Mouse (Mus musculus): ENCODE results near the gene Crocc.

The Crocc gene

GRCm38 (mm10) chr4:141060426-141061301, at the start of gene Crocc:
TSS of gene Crocc (minus strand) at chr4:141060550.
- peak; percentile 98 for DNase-seq

- no peak for DNase-seq
Measured at GRCm38 (mm10) chr4:141108196-141108732, 47.9 kb upstream of the Crocc start.

GRCm38 (mm10) chr4:141106526-141107183, 46.3 kb upstream of the Crocc start:
- DNase-seq: no peak

GRCm38 (mm10) chr4:141101855-141102254, 41.5 kb upstream of the Crocc start:
- no peak for DNase-seq

- no peak for DNase-seq
Measured at GRCm38 (mm10) chr4:141101291-141101690, 40.9 kb upstream of the Crocc start.

- DNase-seq: no peak
Measured at GRCm38 (mm10) chr4:141099956-141100355, 39.6 kb upstream of the Crocc start.

- no peak for DNase-seq
Measured at GRCm38 (mm10) chr4:141098935-141099334, 38.6 kb upstream of the Crocc start.

GRCm38 (mm10) chr4:141096710-141097109, 36.4 kb upstream of the Crocc start:
- no peak for DNase-seq

GRCm38 (mm10) chr4:141095016-141095415, 34.7 kb upstream of the Crocc start:
- DNase-seq: no peak

- peak; percentile 61 for DNase-seq
Measured at GRCm38 (mm10) chr4:141088714-141089113, 28.4 kb upstream of the Crocc start.

GRCm38 (mm10) chr4:141088033-141088432, 27.7 kb upstream of the Crocc start, which contains the start of gene Spata21:
TSS of gene Spata21 (plus strand) at chr4:141088333.
- no peak for DNase-seq

GRCm38 (mm10) chr4:141086862-141087261, 26.5 kb upstream of the Crocc start:
- DNase-seq: no peak

- no peak for DNase-seq
Measured at GRCm38 (mm10) chr4:141078510-141079137, 18.3 kb upstream of the Crocc start.

GRCm38 (mm10) chr4:141077681-141078509, 17.5 kb upstream of the Crocc start, which contains the start of gene Necap2:
TSS of gene Necap2 (minus strand) at chr4:141078357.
- DNase-seq: peak; percentile 95

GRCm38 (mm10) chr4:141076761-141077506, 16.6 kb upstream of the Crocc start:
- no peak for DNase-seq

- DNase-seq: no peak
Measured at GRCm38 (mm10) chr4:141074109-141074508, 13.8 kb upstream of the Crocc start.

- peak; percentile 81 for DNase-seq
Measured at GRCm38 (mm10) chr4:141073661-141074060, 13.3 kb upstream of the Crocc start.

- no peak for DNase-seq
Measured at GRCm38 (mm10) chr4:141072502-141072901, 12.2 kb upstream of the Crocc start.

GRCm38 (mm10) chr4:141069731-141070130, 9.4 kb upstream of the Crocc start:
- DNase-seq: peak; percentile 52

- no peak for DNase-seq
Measured at GRCm38 (mm10) chr4:141068655-141069054, 8.3 kb upstream of the Crocc start.

- no peak for DNase-seq
Measured at GRCm38 (mm10) chr4:141067516-141068046, 7.2 kb upstream of the Crocc start.

Measured in right cerebral cortex, adult 18-20 months (tissue).